Mouse (Mus musculus) heart, postnatal 25 days (tissue): ENCODE results near the gene Igfbp2. TPM values are rescaled to one million over a fixed set of nuclear protein-coding genes. Genes with fewer than 3 reads are reported as not detected.

ENCODE experiments used
- DNase-seq: peaks from one replicate; pipeline ENCODE4 v3.0.0; 2022; ENCODE audit warnings: low spot score
- intact Hi-C: fragments of 180-260 bp; cut with DNase I; formaldehyde crosslinking; loops from one replicate; pipeline ENCODE4 v1.15.1; 2025
- total RNA-seq, 2 experiments: library from RNA; stranded (reverse); gene quantifications; 2 replicates each; pipeline ENCODE4 v1.2.3; 2021

The Igfbp2 gene
- total RNA-seq, 2 experiments from 2014 or later = not detected

GRCm38 (mm10) chr1:72849037-72849436 lies 24.7 kb downstream of the Igfbp2 start:
- intact Hi-C loops = no loop called here
- DNase-seq = no peak

- no peak for DNase-seq
- intact Hi-C loops = no loop called here
These were observed 29.5 kb downstream of the Igfbp2 start for GRCm38 (mm10) chr1:72853759-72854158.

GRCm38 (mm10) chr1:72854337-72855237 lies 30.3 kb downstream of the Igfbp2 start:
- intact Hi-C loops = loop anchor here (1.0 to 5.0 kb wide), 2 partner anchors 135 to 542 kb away; no protein-coding TSS in a partner anchor
- no peak for DNase-seq

- no peak for DNase-seq
- intact Hi-C loops = loop anchor here (1.0 to 5.0 kb wide), 2 partner anchors 136 to 543 kb away; no protein-coding TSS in a partner anchor
These were observed 31.4 kb downstream of the Igfbp2 start for GRCm38 (mm10) chr1:72855729-72856128.

- no peak for DNase-seq
- intact Hi-C loops = loop anchor here (5.0 kb wide), 1 partner anchor 544 kb away; no protein-coding TSS in a partner anchor
These were observed 32.1 kb downstream of the Igfbp2 start for GRCm38 (mm10) chr1:72856209-72856909.

- no peak for DNase-seq
These were observed 32.8 kb downstream of the Igfbp2 start for GRCm38 (mm10) chr1:72857142-72857541.

GRCm38 (mm10) chr1:72857631-72858030 lies 33.3 kb downstream of the Igfbp2 start:
- no peak for DNase-seq
- intact Hi-C loops = loop anchor here (5.0 kb wide), 1 partner anchor 545 kb away; no protein-coding TSS in a partner anchor

More at GRCm38 (mm10) chr1:72857142-72857541, 32.8 kb downstream of the Igfbp2 start:
- intact Hi-C loops = loop anchor here (5.0 kb wide), 1 partner anchor 545 kb away; no protein-coding TSS in a partner anchor

GRCm38 (mm10) chr1:72858286-72858685 lies 34.0 kb downstream of the Igfbp2 start:
- DNase-seq = no peak
- intact Hi-C loops = loop anchor here (5.0 kb wide), 1 partner anchor 546 kb away; no protein-coding TSS in a partner anchor

GRCm38 (mm10) chr1:72858874-72859273 lies 34.6 kb downstream of the Igfbp2 start:
- intact Hi-C loops = loop anchor here (5.0 kb wide), 1 partner anchor 547 kb away; no protein-coding TSS in a partner anchor
- no peak for DNase-seq

- no peak for DNase-seq
- intact Hi-C loops = loop anchor here (5.0 kb wide), 1 partner anchor 548 kb away; no protein-coding TSS in a partner anchor
These were observed 35.7 kb downstream of the Igfbp2 start for GRCm38 (mm10) chr1:72859963-72860362.

GRCm38 (mm10) chr1:72860502-72860901 lies 36.2 kb downstream of the Igfbp2 start:
- intact Hi-C loops = no loop called here
- no peak for DNase-seq

- intact Hi-C loops = no loop called here
- no peak for DNase-seq
These were observed 37.4 kb downstream of the Igfbp2 start for GRCm38 (mm10) chr1:72861702-72862101.

GRCm38 (mm10) chr1:72862248-72862647 lies 37.9 kb downstream of the Igfbp2 start:
- DNase-seq = no peak
- intact Hi-C loops = no loop called here

- DNase-seq = no peak
- intact Hi-C loops = no loop called here
These were observed 39.4 kb downstream of the Igfbp2 start for GRCm38 (mm10) chr1:72863692-72864091.

GRCm38 (mm10) chr1:72864272-72864671 lies 40.0 kb downstream of the Igfbp2 start:
- intact Hi-C loops = no loop called here
- DNase-seq = no peak

GRCm38 (mm10) chr1:72865900-72866299 lies 41.6 kb downstream of the Igfbp2 start:
- DNase-seq = no peak
- intact Hi-C loops = loop anchor here (1.0 to 5.0 kb wide), 3 partner anchors 755 to 960 kb away; no protein-coding TSS in a partner anchor

- no peak for DNase-seq
These were observed 42.1 kb downstream of the Igfbp2 start for GRCm38 (mm10) chr1:72866417-72866816.

GRCm38 (mm10) chr1:72867346-72867745 lies 43.0 kb downstream of the Igfbp2 start:
- intact Hi-C loops = loop anchor here (2.0 to 5.0 kb wide), 2 partner anchors 753 to 870 kb away; no protein-coding TSS in a partner anchor
- no peak for DNase-seq

More at GRCm38 (mm10) chr1:72866417-72866816, 42.1 kb downstream of the Igfbp2 start:
- intact Hi-C loops = loop anchor here (1.0 to 5.0 kb wide), 3 partner anchors 754 to 960 kb away; no protein-coding TSS in a partner anchor

- intact Hi-C loops = loop anchor here (5.0 kb wide), 1 partner anchor 869 kb away; no protein-coding TSS in a partner anchor
- DNase-seq = no peak
These were observed 44.3 kb downstream of the Igfbp2 start for GRCm38 (mm10) chr1:72868429-72869215.
